Mouse (Mus musculus) lung, embryonic 16.5 days (tissue): ENCODE data around the gene Eci1. TPM values are rescaled to one million over a fixed set of nuclear protein-coding genes. Genes with fewer than 3 reads are reported as not detected.

ENCODE experiments used
- ATAC-seq: fragments of 200-750 bp; cut with Nextera tagmentation; 2 replicates; pipeline ENCODE4 v1.8.0; 2017; ENCODE audit warnings: low read depth, mild to moderate bottlenecking, moderate library complexity
- H3K27ac ChIP-seq: fragments of 300-500 bp; sonication (generic); 2 replicates; pipeline ENCODE4 v1.5.1; 2014; ENCODE audit warnings: mild to moderate bottlenecking, control low read depth, low read length
- H3K27me3 ChIP-seq: fragments of 300-500 bp; sonication (generic); 2 replicates; pipeline ENCODE4 v1.6.1; 2014; ENCODE audit warnings: low read depth, low read length, mixed read lengths; ENCODE audit not compliant: control insufficient read depth, insufficient read depth
- H3K36me3 ChIP-seq: fragments of 300-500 bp; sonication (generic); 2 replicates; pipeline ENCODE4 v1.6.1; 2014; ENCODE audit warnings: low read length; ENCODE audit not compliant: control insufficient read depth, insufficient read depth
- H3K4me1 ChIP-seq: fragments of 300-500 bp; sonication (generic); replicated peaks from 2 replicates; pipeline ENCODE4 v1.6.1; 2014; ENCODE audit warnings: low read length, mixed read lengths; ENCODE audit not compliant: control insufficient read depth, insufficient read depth
- H3K4me2 ChIP-seq: fragments of 300-500 bp; sonication (generic); 2 replicates; pipeline ENCODE4 v1.6.1; 2014; ENCODE audit warnings: low read depth, low read length, control low read depth
- H3K4me3 ChIP-seq: fragments of 300-500 bp; sonication (generic); 2 replicates; pipeline ENCODE4 v1.5.1; 2014; ENCODE audit warnings: mild to moderate bottlenecking, low read length, control low read depth
- H3K9ac ChIP-seq: fragments of 300-500 bp; sonication (generic); 2 replicates; pipeline ENCODE4 v1.6.1; 2014; ENCODE audit warnings: low read length, control low read depth
- H3K9me3 ChIP-seq: fragments of 300-500 bp; sonication (generic); 2 replicates; pipeline ENCODE4 v1.6.1; 2016; ENCODE audit warnings: low read length; ENCODE audit not compliant: control insufficient read depth
- WGBS: fragments of 180-500 bp; shearing (Covaris S2); extraction: QIAGEN DNeasy Blood & Tissue Kit; methylation state at CpG from one replicate; pipeline ENCODE4 v1.1.7; 2014; 5-methylcytosine and 5-hydroxymethylcytosine counted together
- polyA plus RNA-seq: library from polyadenylated mRNA; unstranded; fragments of >200 nt; fragmentation: Nextera tagmentation; extraction: Ambion mirVana; gene quantifications from 2 replicates; pipeline ENCODE4 v1.2.1, GENCODE M21; 2015

Gene Eci1
- polyA plus RNA-seq = 97.4 and 102 TPM in 2 replicates

DNA sequence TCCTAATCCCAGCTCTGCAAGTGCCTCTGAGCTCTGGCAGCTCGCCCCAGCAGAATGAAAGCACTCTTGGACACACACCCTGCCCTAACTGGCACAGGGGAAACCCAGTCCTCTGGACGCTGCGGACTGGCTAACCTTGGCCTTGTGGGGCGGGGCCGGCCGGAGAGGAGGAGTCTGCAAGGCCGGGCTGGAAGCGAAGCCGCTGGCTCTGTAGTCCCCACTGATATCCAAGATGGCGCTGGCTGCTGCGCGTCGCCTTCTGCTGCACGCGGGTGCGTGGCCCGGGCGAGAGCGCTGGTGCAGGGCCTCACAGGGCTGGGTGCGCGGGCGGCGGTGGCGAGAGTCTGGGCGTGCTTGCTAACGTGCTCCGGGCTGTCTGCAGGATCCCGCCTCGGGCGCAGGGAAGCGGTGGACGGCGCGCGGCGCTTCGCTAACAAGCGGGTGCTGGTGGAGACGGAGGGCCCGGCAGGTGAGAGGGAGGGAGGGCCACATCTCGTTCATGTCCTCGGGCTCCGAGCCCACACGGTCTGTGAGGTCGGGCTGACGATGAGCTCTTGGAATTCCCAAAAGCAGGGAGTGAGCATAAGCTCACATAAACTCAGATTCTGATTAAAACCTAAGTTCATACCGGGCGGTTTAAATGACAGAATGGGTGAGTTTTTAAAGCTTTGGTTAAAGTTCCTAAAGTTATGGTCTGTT is at the start of gene Eci1:
TSS of gene Eci1 (plus strand) at position 171 of the 699 bp plus-strand sequence.
- Histone ChIP-seq H3K27ac (peak within 1 kb of the TSS; percentile 98), H3K9ac (peak within 1 kb of the TSS; percentile 93), H3K4me2 (peak within 1 kb of the TSS; percentile 76), H3K36me3 (peaks cover 32% of the 10 kb centered on the region), H3K4me3 (peak within 1 kb of the TSS; percentile 85), H3K27me3 (no peaks in the 10 kb centered on the region), H3K9me3 (no peaks in the 10 kb centered on the region), H3K4me1 (peaks cover 13% of the 10 kb centered on the region)
- peak; percentile 100 for ATAC-seq
- WGBS = under 1% methylated on average over 48 of the region's 48 CpGs

DNA sequence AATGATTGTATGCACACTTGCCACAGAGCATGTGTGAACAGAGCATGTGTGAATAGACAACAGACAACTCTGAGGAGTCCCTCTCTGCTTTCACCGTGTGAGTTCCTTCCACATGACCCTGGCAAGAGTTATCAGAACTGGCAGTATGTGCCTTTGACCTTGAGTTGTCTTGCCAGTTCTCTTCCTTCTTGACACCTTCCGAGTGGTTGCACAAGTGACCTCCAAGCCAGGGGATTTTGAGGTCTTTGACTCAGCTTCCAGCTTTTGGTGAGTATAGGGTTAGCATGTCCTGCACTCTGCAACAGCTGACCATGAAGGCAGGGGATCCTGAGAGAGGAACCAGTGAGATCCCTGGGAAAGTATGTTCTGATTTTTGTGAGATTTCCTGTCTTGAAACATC is 47.9 kb upstream of the Eci1 start:
- 61% methylated on average over 2 of the region's 2 CpGs for WGBS
- Histone ChIP-seq H3K27ac (no peak overlapping the region), H3K4me3 (no peak overlapping the region), H3K4me1 (no peaks in the 10 kb centered on the region), H3K36me3 (peaks cover 5% of the 10 kb centered on the region), H3K4me2 (no peak overlapping the region), H3K9me3 (no peaks in the 10 kb centered on the region), H3K9ac (no peak overlapping the region), H3K27me3 (no peaks in the 10 kb centered on the region)
- ATAC-seq = no peak

DNA sequence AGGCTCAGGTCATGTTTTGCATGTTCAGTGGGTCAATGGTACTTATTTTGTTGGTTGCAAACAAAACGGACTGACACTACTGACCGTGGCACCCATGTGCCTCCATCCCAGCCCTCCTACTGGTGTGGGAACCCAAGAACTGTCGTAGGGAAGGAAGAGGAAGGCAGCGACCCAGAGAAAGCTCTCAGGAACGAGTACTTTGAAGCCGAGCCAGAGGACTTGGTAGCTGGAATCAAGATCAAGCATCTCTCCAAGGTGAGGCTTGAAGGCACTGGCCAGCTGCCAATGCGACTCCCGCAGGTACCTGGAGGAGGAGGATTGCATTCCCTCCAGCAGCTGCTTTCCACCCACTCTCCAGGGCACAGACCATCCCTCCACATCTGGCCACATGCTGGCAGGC is 42.7 kb upstream of the Eci1 start:
- Histone ChIP-seq H3K4me3 (no peak overlapping the region), H3K27ac (no peak overlapping the region), H3K4me2 (no peak overlapping the region), H3K36me3 (peaks cover 8% of the 10 kb centered on the region), H3K4me1 (no peaks in the 10 kb centered on the region; the same call in 1 of the 2 replicates), H3K27me3 (no peaks in the 10 kb centered on the region), H3K9ac (no peak overlapping the region), H3K9me3 (no peaks in the 10 kb centered on the region)
- WGBS = 47% methylated on average over 8 of the region's 8 CpGs
- peak; percentile 72 for ATAC-seq

DNA sequence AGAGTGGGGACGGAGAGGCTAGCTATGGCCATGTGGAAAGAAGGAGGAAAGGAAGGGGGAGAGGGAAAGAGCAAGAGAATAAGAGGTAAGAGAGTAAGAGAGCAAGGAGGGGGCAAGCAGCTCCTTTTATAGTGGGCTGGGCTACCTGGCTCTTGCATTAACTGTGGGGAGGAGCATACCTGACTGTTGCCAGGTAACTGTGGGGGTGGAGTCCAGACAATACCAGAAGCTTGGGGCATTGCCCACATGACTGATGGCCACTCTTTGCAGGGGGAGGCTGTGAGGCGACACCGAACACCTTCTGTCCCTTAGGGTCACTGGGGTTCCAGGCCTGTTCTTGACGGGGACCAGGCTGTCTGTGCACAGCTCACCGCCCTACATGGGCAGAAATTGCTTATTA is 37.7 kb upstream of the Eci1 start:
- 65% methylated on average over 5 of the region's 5 CpGs for WGBS
- ATAC-seq = no peak
- H3K4me1 ChIP-seq = no peaks in the 10 kb centered on the region; the same call in 1 of the 2 replicates
- H3K9me3 ChIP-seq = no peaks in the 10 kb centered on the region
- no peak overlapping the region for H3K4me3 ChIP-seq
- no peak overlapping the region for H3K4me2 ChIP-seq
- H3K27ac ChIP-seq = no peak overlapping the region
- peaks cover 11% of the 10 kb centered on the region for H3K36me3 ChIP-seq
- no peak overlapping the region for H3K9ac ChIP-seq
- H3K27me3 ChIP-seq = no peaks in the 10 kb centered on the region

DNA sequence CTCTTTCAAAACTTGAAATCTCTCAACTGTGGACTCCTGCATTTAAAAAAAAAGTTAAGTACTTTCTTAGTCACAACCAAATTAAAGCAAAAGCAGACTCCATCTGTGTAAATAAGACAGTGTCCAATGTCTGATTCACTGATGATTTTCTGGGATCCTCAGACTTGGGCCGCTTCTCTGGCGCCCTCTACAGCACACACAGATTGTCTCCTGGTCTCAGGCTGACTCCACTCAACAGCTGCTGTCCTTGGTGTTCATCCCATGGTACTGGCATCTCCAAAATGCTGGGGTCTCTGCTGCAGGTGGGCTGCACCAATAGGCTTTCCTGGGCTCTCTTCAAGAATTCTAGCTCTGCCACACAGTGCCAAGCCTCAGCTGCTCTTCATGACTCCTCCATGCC is 36.6 kb upstream of the Eci1 start:
- Histone ChIP-seq H3K4me1 (no peaks in the 10 kb centered on the region), H3K9ac (no peak overlapping the region), H3K4me2 (no peak overlapping the region), H3K27ac (no peak overlapping the region), H3K27me3 (no peaks in the 10 kb centered on the region), H3K4me3 (no peak overlapping the region), H3K36me3 (peaks cover 11% of the 10 kb centered on the region; the same call in 1 of the 2 replicates), H3K9me3 (no peaks in the 10 kb centered on the region)
- 3% methylated on average over 2 of the region's 2 CpGs for WGBS
- ATAC-seq = peak; percentile 31; the same call in 1 of the 2 replicates

DNA sequence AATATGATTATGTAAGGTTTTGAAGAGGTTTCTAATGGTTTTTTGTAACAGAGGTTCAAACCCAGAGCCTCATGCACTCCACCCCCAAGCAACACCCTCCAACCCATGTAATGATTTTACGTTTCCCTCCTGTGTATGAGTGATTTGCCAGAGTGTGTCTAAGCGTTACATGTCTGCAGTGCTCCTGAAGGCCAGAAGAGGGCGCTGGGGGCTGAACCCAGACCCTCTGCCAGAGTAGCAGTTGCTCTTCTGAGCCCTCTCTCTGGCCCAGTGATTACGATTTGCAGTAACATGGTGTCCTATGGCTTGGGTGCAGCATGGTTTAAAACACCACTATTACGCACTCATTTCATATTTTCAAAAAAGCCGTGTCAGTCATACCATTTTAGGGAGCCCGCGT is 35.3 kb upstream of the Eci1 start:
- no peaks in the 10 kb centered on the region for H3K27me3 ChIP-seq
- no peak overlapping the region for H3K27ac ChIP-seq
- WGBS = 70% methylated on average over 8 of the region's 8 CpGs
- ATAC-seq = no peak
- H3K36me3 ChIP-seq = peaks cover 9% of the 10 kb centered on the region; the same call in 1 of the 2 replicates
- H3K9ac ChIP-seq = no peak overlapping the region
- no peak overlapping the region for H3K4me2 ChIP-seq
- H3K4me1 ChIP-seq = no peaks in the 10 kb centered on the region
- no peak overlapping the region for H3K4me3 ChIP-seq
- no peaks in the 10 kb centered on the region for H3K9me3 ChIP-seq

DNA sequence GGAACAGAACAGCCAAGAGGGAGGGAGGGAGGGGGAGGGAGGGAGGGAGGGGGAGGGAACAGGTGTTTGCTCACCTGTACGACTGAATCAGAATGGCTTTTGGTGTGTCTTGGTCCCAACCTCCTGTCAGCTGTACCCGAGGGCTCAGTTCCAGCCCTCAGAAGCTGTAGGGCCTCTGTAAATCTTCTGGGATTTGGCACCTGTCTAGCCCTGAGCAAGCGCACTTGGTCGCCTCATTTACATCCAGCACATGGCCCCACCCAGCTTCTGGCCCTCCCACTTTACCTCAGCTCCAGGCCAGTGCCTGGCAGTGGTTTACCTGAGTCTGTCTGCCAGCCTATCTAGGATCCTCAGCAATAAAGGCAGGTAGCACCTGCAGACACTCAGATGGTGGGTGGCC is 32.9 kb upstream of the Eci1 start:
- H3K4me2 ChIP-seq = no peak overlapping the region
- ATAC-seq = peak; percentile 59; the same call in 1 of the 2 replicates
- no peaks in the 10 kb centered on the region for H3K27me3 ChIP-seq
- H3K9ac ChIP-seq = no peak overlapping the region
- H3K9me3 ChIP-seq = no peaks in the 10 kb centered on the region
- WGBS = 29% methylated on average over 4 of the region's 4 CpGs
- no peak overlapping the region for H3K4me3 ChIP-seq
- H3K27ac ChIP-seq = no peak overlapping the region
- H3K36me3 ChIP-seq = peaks cover 3% of the 10 kb centered on the region; the same call in 1 of the 2 replicates
- H3K4me1 ChIP-seq = no peaks in the 10 kb centered on the region

DNA sequence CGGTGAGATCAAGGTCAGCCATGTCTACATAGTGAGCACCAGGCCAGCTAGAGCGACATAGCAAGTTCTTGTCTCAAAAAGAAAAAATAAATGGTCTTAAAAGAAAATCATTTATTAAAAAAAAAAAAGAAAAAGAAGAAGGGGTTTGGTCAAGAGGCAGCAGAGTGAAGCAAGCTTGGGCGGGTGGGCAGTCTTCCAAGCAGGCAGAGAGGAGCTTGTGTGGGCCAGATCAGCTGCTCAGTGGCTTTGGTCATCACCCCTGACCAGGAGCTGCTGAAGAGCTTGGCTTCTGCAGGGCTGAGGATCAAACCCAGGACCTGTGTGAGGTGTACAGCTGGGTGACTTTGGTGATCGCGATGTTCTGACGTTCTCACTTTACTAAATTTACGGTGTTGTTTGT is 32.0 kb upstream of the Eci1 start:
- Histone ChIP-seq H3K4me2 (no peak overlapping the region), H3K4me3 (no peak overlapping the region), H3K9me3 (no peaks in the 10 kb centered on the region), H3K9ac (no peak overlapping the region), H3K27ac (no peak overlapping the region), H3K4me1 (no peaks in the 10 kb centered on the region), H3K27me3 (no peaks in the 10 kb centered on the region), H3K36me3 (peaks cover 3% of the 10 kb centered on the region; the same call in 1 of the 2 replicates)
- no peak for ATAC-seq
- 80% methylated on average over 7 of the region's 7 CpGs for WGBS

DNA sequence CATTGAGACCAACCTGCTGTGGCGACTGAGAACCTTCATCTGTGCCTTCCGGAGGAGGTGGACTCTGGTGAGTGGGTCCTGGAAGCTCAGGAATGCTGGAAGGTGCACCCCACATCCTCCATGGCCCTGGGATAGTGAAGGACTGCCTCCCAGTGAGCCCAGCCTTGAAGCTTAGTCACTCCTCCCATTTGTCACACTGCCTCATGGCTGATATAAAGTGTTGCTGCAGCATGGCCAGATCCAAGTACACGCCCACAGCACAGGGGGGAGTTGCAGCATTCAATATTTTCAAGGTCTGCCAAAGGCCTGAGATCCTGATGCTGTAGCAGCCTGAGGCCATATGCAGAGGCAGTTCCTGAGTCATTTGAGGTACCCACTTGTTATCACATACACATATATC is 24.1 kb upstream of the Eci1 start:
- Histone ChIP-seq H3K9me3 (no peaks in the 10 kb centered on the region), H3K4me3 (no peak overlapping the region), H3K27ac (no peak overlapping the region), H3K36me3 (peaks cover 8% of the 10 kb centered on the region), H3K27me3 (no peaks in the 10 kb centered on the region), H3K4me2 (no peak overlapping the region), H3K4me1 (no peaks in the 10 kb centered on the region), H3K9ac (no peak overlapping the region)
- ATAC-seq = no peak
- 58% methylated on average over 3 of the region's 3 CpGs for WGBS
